ENCODE assay signal across 38 mouse cellular contexts in the genomic region with DNA sequence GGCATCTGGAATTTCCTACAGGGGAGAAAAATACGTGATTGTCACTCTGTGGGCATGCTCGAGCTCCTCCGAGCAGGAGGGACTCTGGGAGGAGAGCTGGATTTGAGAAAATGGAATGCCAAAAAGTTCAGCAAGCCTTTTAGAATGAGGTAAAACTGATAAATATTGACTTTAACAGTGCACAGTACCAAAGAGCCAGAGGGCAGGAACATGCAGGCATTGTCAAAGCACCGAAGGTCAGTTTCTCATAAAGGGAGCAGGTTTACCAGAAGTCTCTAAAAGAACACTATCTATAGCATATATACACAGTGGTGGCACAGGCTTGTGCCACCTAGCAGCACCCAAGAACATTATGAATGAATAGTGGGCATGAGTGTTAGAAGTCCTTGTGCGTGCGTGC. TPM values are rescaled to one million over a fixed set of nuclear protein-coding genes. Genes with fewer than 3 reads are reported as not detected.
"Had no signal": no experiment of that assay in that cellular context is flagged by ENCODE, and none has a peak within 500 bp of the region (broad histone marks: within the 10 kb centered on the region; RNA-seq: fewer than 3 reads in every experiment).

No protein-coding gene starts in this region.

- H3K9me3 ChIP-seq: heart, embryonic 10.5 days; heart, embryonic 12.5 days; hindbrain, embryonic 12.5 days; intestine, embryonic 15.5 days; limb, embryonic 10.5 days; limb, embryonic 12.5 days had no signal

- DNase-seq: gastrocnemius, adult 2 months; gastrocnemius, postnatal 10 days; gastrocnemius, postnatal 25 days; heart, adult 18-20 months; heart, postnatal 10 days; heart, postnatal 4 days; kidney, adult 18-20 months; kidney, adult 8-10 months; kidney, postnatal 10 days; kidney, postnatal 25 days; kidney, postnatal 4 days had no signal

- H3K4me2 ChIP-seq: heart, embryonic 12.5 days; hindbrain, embryonic 12.5 days; hindbrain, embryonic 14.5 days; intestine, embryonic 15.5 days; limb, embryonic 12.5 days had no signal

- H3K27me3 ChIP-seq: heart, embryonic 12.5 days; hindbrain, embryonic 12.5 days; intestine, embryonic 15.5 days; limb, embryonic 12.5 days had no signal

- H3K4me1 ChIP-seq: heart, embryonic 10.5 days; heart, embryonic 12.5 days; hindbrain, embryonic 10.5 days; hindbrain, embryonic 12.5 days; intestine, embryonic 15.5 days; limb, embryonic 10.5 days; limb, embryonic 12.5 days had no signal

- H3K36me3 ChIP-seq: heart, embryonic 10.5 days; heart, embryonic 12.5 days; hindbrain, embryonic 10.5 days; hindbrain, embryonic 12.5 days; intestine, embryonic 15.5 days; limb, embryonic 10.5 days; limb, embryonic 12.5 days had no signal

- H3K27ac ChIP-seq: gastrocnemius, adult 2 months; heart, embryonic 10.5 days; hindbrain, embryonic 10.5 days; hindbrain, embryonic 12.5 days; hindbrain, embryonic 14.5 days; intestine, embryonic 15.5 days; layer of hippocampus, adult 2 months; left cerebral cortex, adult 2 months; limb, embryonic 10.5 days; limb, embryonic 12.5 days had no signal

- H3K9ac ChIP-seq: heart, embryonic 12.5 days; hindbrain, embryonic 12.5 days; hindbrain, embryonic 14.5 days; intestine, embryonic 15.5 days; limb, embryonic 12.5 days had no signal

- ATAC-seq: hindbrain, embryonic 16.5 days; inflammation-experienced regulatory T-cells, adult 6 months; intestine, embryonic 15.5 days; intestine, postnatal 0 days had no signal

- H3K4me3 ChIP-seq: gastrocnemius, adult 2 months; heart, embryonic 10.5 days; heart, embryonic 12.5 days; hindbrain, embryonic 10.5 days; hindbrain, embryonic 12.5 days; intestine, embryonic 15.5 days; layer of hippocampus, adult 2 months; left cerebral cortex, adult 2 months; limb, embryonic 10.5 days; limb, embryonic 12.5 days had no signal

RNA-seq across cellular contexts. Expression of a gene that starts 16.0 kb away (rescaled TPM):
- polyA plus RNA-seq: intestine, postnatal 0 days had no signal

RNA-seq across cellular contexts. Expression of a gene that starts 17.4 kb away (rescaled TPM):
- total RNA-seq: gastrocnemius, adult 2 months; gastrocnemius, postnatal 10 days; gastrocnemius, postnatal 25 days; gastrocnemius, postnatal 4 days; granulocyte monocyte progenitor cell, adult 5-6 weeks; heart, adult 18-20 months; heart, adult 8-10 months; heart, postnatal 10 days; heart, postnatal 25 days; heart, postnatal 4 days; layer of hippocampus, adult 2 months; layer of hippocampus, postnatal 10 days; layer of hippocampus, postnatal 25 days; left cerebral cortex, adult 2 months; left cerebral cortex, postnatal 14 days; left cerebral cortex, postnatal 36 days had no signal
- polyA plus RNA-seq: frontal cortex, adult 2 months; heart, embryonic 10.5 days; heart, embryonic 12.5 days; heart, embryonic 14.5 days; heart, embryonic 16.5 days; hindbrain, embryonic 10.5 days; hindbrain, embryonic 12.5 days; hindbrain, embryonic 14.5 days; hindbrain, embryonic 16.5 days; intestine, embryonic 15.5 days; intestine, postnatal 0 days; kidney, embryonic 14.5 days; kidney, embryonic 16.5 days; limb, embryonic 10.5 days; limb, embryonic 12.5 days; limb, embryonic 14.5 days had no signal
